Mouse (Mus musculus) adipocyte (in vitro differentiated cells): Measurements from ENCODE around the gene Olfr9.
A peak's percentile ranks its signal among the peaks of the same experiment; 100 is the strongest.
"Not testable (repeated sequence)": the region's sequence is repeated elsewhere in the genome, so short reads cannot be mapped to it uniquely, and the experiment has no call there.

Source experiments
- DNase-seq: peaks from one replicate; pipeline ENCODE4 v3.0.0-alpha.2; 2016; ENCODE audit warnings: low spot score

Gene Olfr9

GRCm38 (mm10) chr10:129004032-129004920 is 15.0 kb downstream of the Olfr9 start:
- DNase-seq, result peak; percentile 55

GRCm38 (mm10) chr10:129010288-129010841 is 21.1 kb downstream of the Olfr9 start, which contains the start of gene Olfr763:
Gene Olfr763, plus strand, starts transcription at chr10:129010791.
- no peak for DNase-seq

- not testable (repeated sequence) for DNase-seq
These were observed 22.3 kb downstream of the Olfr9 start for GRCm38 (mm10) chr10:129011511-129011910.

GRCm38 (mm10) chr10:129014477-129014876 is 25.2 kb downstream of the Olfr9 start:
- DNase-seq, result no peak

- no peak for DNase-seq
These were observed 34.1 kb downstream of the Olfr9 start for GRCm38 (mm10) chr10:129023319-129023718.

- DNase-seq, result peak; percentile 66
These were observed 36.9 kb downstream of the Olfr9 start for GRCm38 (mm10) chr10:129026018-129026662.

- DNase-seq, result no peak
These were observed 39.1 kb downstream of the Olfr9 start for GRCm38 (mm10) chr10:129028343-129028742.

- DNase-seq, result no peak
These were observed 50.6 kb downstream of the Olfr9 start, which contains the start of gene Olfr764-ps1 for GRCm38 (mm10) chr10:129039796-129040195. Gene Olfr764-ps1, minus strand, starts transcription at chr10:129039896.
